Mouse (Mus musculus) hindbrain, embryonic 12.5 days (tissue): Measurements from ENCODE around the gene Sntg2. TPM values are rescaled to one million over a fixed set of nuclear protein-coding genes. Genes with fewer than 3 reads are reported as not detected.

ENCODE experiments used
- ATAC-seq: fragments of 200-750 bp; cut with Nextera tagmentation; 2 replicates; pipeline ENCODE4 v1.8.0; 2017; ENCODE audit warnings: moderate TSS enrichment; ENCODE audit not compliant: low FRiP score
- H3K27ac ChIP-seq: fragments of 300-500 bp; sonication (generic); 2 replicates; pipeline ENCODE4 v1.5.1; 2016; ENCODE audit warnings: mild to moderate bottlenecking
- H3K27me3 ChIP-seq: fragments of 300-500 bp; sonication (generic); 2 replicates; pipeline ENCODE4 v1.6.1; 2016; ENCODE audit warnings: mild to moderate bottlenecking
- H3K36me3 ChIP-seq: fragments of 300-500 bp; sonication (generic); 2 replicates; pipeline ENCODE4 v1.6.1; 2016; ENCODE audit warnings: mild to moderate bottlenecking
- H3K4me1 ChIP-seq: fragments of 300-500 bp; sonication (generic); 2 replicates; pipeline ENCODE4 v1.6.1; 2016
- H3K4me2 ChIP-seq: fragments of 300-500 bp; sonication (generic); replicated peaks from 2 replicates; pipeline ENCODE4 v1.6.1; 2016; ENCODE audit warnings: mild to moderate bottlenecking
- H3K4me3 ChIP-seq: fragments of 300-500 bp; sonication (generic); 2 replicates; pipeline ENCODE4 v1.5.1; 2016; ENCODE audit warnings: mild to moderate bottlenecking
- H3K9ac ChIP-seq: fragments of 300-500 bp; sonication (generic); 2 replicates; pipeline ENCODE4 v1.6.1; 2016; ENCODE audit warnings: mild to moderate bottlenecking, moderate library complexity
- H3K9me3 ChIP-seq: fragments of 300-500 bp; sonication (generic); replicated peaks from 2 replicates; pipeline ENCODE4 v1.6.1; 2016; ENCODE audit warnings: mild to moderate bottlenecking
- WGBS: fragments of 180-500 bp; shearing (Covaris S2); methylation state at CpG from one replicate; pipeline ENCODE4 v1.1.7; 2016; 5-methylcytosine and 5-hydroxymethylcytosine counted together
- polyA plus RNA-seq: library from polyadenylated mRNA; unstranded; fragments of >200 nt; fragmentation: Nextera tagmentation; extraction: Ambion mirVana; gene quantifications from 2 replicates; pipeline ENCODE4 v1.2.1, GENCODE M21; 2016

Sntg2 gene
- polyA plus RNA-seq, 1 experiment from 2014 or later = 0.36 TPM

DNA sequence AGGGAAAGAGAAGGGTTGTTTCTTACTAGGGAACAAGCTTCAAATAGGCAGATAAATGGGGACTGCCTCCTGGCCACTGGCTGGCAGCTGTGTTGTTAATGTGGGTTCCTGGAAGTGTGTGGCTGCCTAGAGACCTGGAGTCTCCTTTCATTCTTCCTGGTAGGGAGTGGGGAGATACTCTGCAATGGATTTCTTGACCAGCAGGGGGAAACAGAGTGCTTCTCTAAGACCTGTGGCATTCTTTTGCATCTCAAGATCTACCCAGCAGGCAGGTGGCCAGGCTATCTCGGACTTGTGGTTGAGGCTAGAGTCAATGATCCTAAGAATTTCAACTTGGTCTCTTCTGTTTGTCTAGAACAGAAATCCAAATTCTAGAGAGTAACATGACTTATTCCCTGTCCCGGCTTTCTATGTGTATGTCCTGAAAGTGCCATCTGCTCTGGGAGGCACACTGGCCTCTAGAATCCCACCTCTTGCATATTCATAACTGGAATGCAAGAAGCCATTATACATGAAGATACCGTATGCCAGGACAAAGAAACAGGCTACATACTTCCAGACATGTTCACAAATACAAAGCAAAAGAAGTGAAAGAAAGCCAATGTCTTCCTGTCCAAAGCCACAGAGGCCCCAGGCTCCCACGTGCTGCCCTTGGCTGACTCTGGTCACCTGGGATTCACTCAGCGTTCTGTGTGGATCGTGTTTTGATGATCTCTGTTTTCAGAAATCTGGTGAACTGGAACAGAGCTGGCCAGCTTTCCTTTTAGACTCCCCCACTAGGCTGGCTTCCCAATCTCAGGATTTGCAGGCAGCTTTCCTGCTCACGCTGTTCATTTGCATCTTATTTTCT lies 244.4 kb downstream of the Sntg2 start:
- H3K4me3 ChIP-seq = no peak overlapping the region
- H3K27ac ChIP-seq = no peak overlapping the region
- no peak for ATAC-seq
- no peaks in the 10 kb centered on the region for H3K9me3 ChIP-seq
- no peaks in the 10 kb centered on the region for H3K4me1 ChIP-seq
- no peak overlapping the region for H3K9ac ChIP-seq
- peaks cover 4% of the 10 kb centered on the region; the same call in 1 of the 2 replicates for H3K27me3 ChIP-seq
- no peaks in the 10 kb centered on the region for H3K36me3 ChIP-seq
- no peak overlapping the region for H3K4me2 ChIP-seq
- 55% methylated on average over 7 of the region's 7 CpGs for WGBS

Other genes starting within 250 kb of the Sntg2 start
- gene Tpo, start 240.8 kb downstream of the Sntg2 start, polyA plus RNA-seq = not detected in 2 replicates
- 28.1 and 30.0 TPM in 2 replicates for gene Tmem18, start 211.1 kb upstream of the Sntg2 start, polyA plus RNA-seq